Mouse (Mus musculus) limb, embryonic 14.5 days (tissue): ENCODE data around the gene Bcl11a. TPM values are rescaled to one million over a fixed set of nuclear protein-coding genes. Genes with fewer than 3 reads are reported as not detected.

Experiments used
- ATAC-seq: fragments of 200-750 bp; cut with Nextera tagmentation; 2 replicates; pipeline ENCODE4 v1.8.0; 2017; ENCODE audit warnings: low read depth, moderate number of reproducible peaks, moderate TSS enrichment; ENCODE audit not compliant: low FRiP score
- DNase-seq: peaks from one replicate; pipeline ENCODE4 v3.0.0-alpha.2; 2015; ENCODE audit warnings: low spot score
- H3K27ac ChIP-seq: fragments of 300-500 bp; sonication (generic); replicated peaks from 2 replicates; pipeline ENCODE4 v1.5.1; 2014; ENCODE audit warnings: low read depth, mild to moderate bottlenecking, low read length, moderate library complexity, mixed read lengths
- H3K27me3 ChIP-seq: fragments of 300-500 bp; sonication (generic); 2 replicates; pipeline ENCODE4 v1.6.1; 2014; ENCODE audit warnings: low read length, mixed read lengths; ENCODE audit not compliant: control insufficient read depth, insufficient read depth
- H3K36me3 ChIP-seq: fragments of 300-500 bp; sonication (generic); 2 replicates; pipeline ENCODE4 v1.6.1; 2014; ENCODE audit warnings: mild to moderate bottlenecking, low read length, moderate library complexity, mixed read lengths; ENCODE audit not compliant: control insufficient read depth, insufficient read depth
- H3K4me1 ChIP-seq: fragments of 300-500 bp; sonication (generic); 2 replicates; pipeline ENCODE4 v1.6.1; 2014; ENCODE audit warnings: antibody characterized with exemption, low read length, mixed read lengths; ENCODE audit not compliant: control insufficient read depth, insufficient read depth
- H3K4me2 ChIP-seq: fragments of 300-500 bp; sonication (generic); replicated peaks from 2 replicates; pipeline ENCODE4 v1.6.1; 2014; ENCODE audit warnings: low read depth, mild to moderate bottlenecking, low read length, moderate library complexity; ENCODE audit not compliant: severe bottlenecking
- H3K4me3 ChIP-seq: fragments of 300-500 bp; sonication (generic); replicated peaks from 2 replicates; pipeline ENCODE4 v1.5.1; 2014; ENCODE audit warnings: low read length
- H3K9ac ChIP-seq: fragments of 300-500 bp; sonication (generic); 2 replicates; pipeline ENCODE4 v1.6.1; 2014; ENCODE audit warnings: mild to moderate bottlenecking, low read depth, low read length, moderate library complexity; ENCODE audit not compliant: severe bottlenecking
- H3K9me3 ChIP-seq: fragments of 300-500 bp; sonication (generic); 2 replicates; pipeline ENCODE4 v1.6.1; 2016; ENCODE audit warnings: low read length; ENCODE audit not compliant: control insufficient read depth
- POLR2A ChIP-seq: fragments of 200-500 bp; IDR thresholded peaks from 2 replicates; pipeline ENCODE4 v1.8.0; 2012; ENCODE audit warnings: inconsistent platforms, mild to moderate bottlenecking, moderate library complexity, borderline replicate concordance; ENCODE audit not compliant: insufficient read depth, insufficient read length; ENCODE audit errors: extremely low read depth
- WGBS: fragments of 180-500 bp; shearing (Covaris S2); extraction: QIAGEN DNeasy Blood & Tissue Kit; methylation state at CpG from one replicate; pipeline ENCODE4 v1.1.7; 2014; 5-methylcytosine and 5-hydroxymethylcytosine counted together
- polyA plus RNA-seq, 2 experiments: library from polyadenylated mRNA; depleted of rRNA in 1 of 2; stranded (reverse) in 1 of 2; unstranded in 1 of 2; fragments of >200 nt; fragmentation: Nextera tagmentation in 1 of 2; extraction: Ambion mirVana in 1 of 2; gene quantifications; 2 replicates each; pipeline versions ENCODE4 v1.2.1 to v1.2.3; 2012 to 2014

Gene Bcl11a
- polyA plus RNA-seq, 2 experiments: 33.8 to 61.7 TPM

DNA sequence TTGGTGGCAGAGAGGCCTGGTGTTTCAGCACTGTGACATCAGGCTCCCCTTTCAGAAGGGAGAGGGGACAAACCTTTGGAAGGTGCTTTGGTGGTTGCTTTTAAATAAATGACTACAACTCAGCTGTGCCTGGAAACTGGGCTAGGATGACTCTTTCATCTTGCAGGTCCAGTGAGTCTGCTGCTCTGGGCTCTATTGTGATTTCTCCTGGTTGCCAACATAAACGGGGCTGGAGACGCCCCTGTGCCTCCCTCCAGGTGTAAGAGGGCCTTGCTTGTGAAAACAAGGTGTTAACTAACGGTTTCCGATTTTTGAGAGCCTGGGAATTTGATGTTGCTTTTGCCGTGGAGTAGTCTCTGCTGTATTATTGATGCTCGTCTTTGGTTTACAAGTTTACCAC is 18.6 kb downstream of the Bcl11a start:
- no peak for TF ChIP-seq POLR2A
- WGBS: 11% methylated on average over 6 of the region's 6 CpGs

DNA sequence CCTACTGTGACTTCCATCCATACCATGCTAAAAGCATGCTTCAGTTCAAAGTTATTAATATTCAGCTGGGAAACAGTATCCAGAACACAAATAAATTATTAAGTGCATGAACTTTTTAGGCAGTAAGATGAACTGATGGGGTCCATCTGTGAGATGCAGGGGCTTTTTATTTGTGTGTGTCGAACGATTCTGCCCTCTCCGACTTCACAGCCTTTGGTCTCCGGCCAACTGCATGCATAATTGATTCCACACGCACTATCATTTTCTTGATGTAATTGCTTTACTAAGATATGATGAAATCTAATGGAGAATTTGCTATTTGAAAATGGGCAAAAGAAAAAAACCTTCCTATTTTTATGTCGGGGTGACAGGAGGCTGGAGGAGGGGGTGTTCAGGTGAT is 19.2 kb downstream of the Bcl11a start:
- peaks cover 80% of the 10 kb centered on the region for H3K4me1 ChIP-seq
- ATAC-seq (no peak), DNase-seq (peak; percentile 50)
- no peaks in the 10 kb centered on the region for H3K27me3 ChIP-seq
- H3K9ac ChIP-seq: no peak overlapping the region
- no peak overlapping the region for H3K4me3 ChIP-seq
- peak overlapping the region; percentile 7; the same call in 1 of the 2 replicates for H3K4me2 ChIP-seq
- 18% methylated on average over 6 of the region's 6 CpGs for WGBS
- no peak overlapping the region for H3K27ac ChIP-seq
- H3K36me3 ChIP-seq: peaks cover 17% of the 10 kb centered on the region
- no peak for TF ChIP-seq POLR2A
- no peaks in the 10 kb centered on the region for H3K9me3 ChIP-seq

More for the DNA sequence above, 18.6 kb downstream of the Bcl11a start:
- Histone ChIP-seq H3K4me1 (peaks cover 81% of the 10 kb centered on the region), H3K9ac (no peak overlapping the region), H3K27ac (0 out of 2 replicates have a peak overlapping the region, but pooled peaks have one; percentile 9), H3K9me3 (no peaks in the 10 kb centered on the region), H3K36me3 (peaks cover 14% of the 10 kb centered on the region), H3K4me2 (peak overlapping the region; percentile 16; the same call in 1 of the 2 replicates), H3K4me3 (no peak overlapping the region; the same call in 1 of the 2 replicates), H3K27me3 (no peaks in the 10 kb centered on the region)
- no peak for DNase-seq
- no peak for ATAC-seq

DNA sequence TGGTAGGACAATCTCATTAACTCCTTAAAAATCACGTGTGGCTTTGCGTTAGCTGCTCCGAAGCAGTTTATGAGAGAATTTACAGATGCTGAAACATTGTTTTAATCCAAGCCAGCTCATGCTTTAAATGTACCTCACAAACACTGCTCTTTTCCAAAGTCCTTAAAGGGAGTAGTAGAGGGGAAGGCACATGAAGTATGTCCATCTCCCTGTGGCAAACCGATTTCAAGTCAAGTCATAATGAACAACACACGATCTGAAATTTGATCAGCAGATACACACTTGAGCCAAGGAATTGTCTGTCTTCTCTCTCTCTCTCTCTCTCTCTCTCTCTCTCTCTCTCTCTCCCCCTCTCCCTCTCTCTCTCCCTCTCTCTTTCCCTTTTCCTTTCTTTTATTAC is 20.2 kb downstream of the Bcl11a start:
- no peak overlapping the region for H3K4me2 ChIP-seq
- H3K9me3 ChIP-seq: no peaks in the 10 kb centered on the region
- H3K4me3 ChIP-seq: no peak overlapping the region
- H3K27me3 ChIP-seq: no peaks in the 10 kb centered on the region
- H3K27ac ChIP-seq: no peak overlapping the region
- no peak overlapping the region for H3K9ac ChIP-seq
- ATAC-seq: no peak
- H3K4me1 ChIP-seq: peaks cover 83% of the 10 kb centered on the region
- 23% methylated on average over 5 of the region's 5 CpGs for WGBS
- peaks cover 12% of the 10 kb centered on the region for H3K36me3 ChIP-seq
- peak; percentile 10 for DNase-seq
- TF ChIP-seq POLR2A: no peak

DNA sequence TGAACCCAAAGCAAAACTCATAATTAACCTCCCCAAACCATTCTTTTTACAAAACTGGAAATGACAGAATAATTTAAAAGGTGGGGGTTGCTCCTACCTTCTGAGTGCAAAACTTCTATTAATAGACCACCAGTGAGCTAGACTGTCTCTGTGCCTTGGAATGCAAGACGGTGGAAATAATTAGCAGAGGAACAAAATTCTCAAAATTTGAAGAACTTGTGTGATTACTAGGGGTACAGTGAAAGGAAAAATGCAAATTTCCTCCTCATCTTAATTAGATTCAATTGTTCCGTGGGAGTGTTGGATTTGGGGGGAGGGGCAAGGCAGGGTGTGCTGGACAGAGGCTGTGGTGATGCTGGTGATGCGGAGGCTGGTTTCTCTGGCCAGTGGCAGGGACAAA is 20.8 kb downstream of the Bcl11a start:
- H3K27ac ChIP-seq: 0 out of 2 replicates have a peak overlapping the region, but pooled peaks have one; percentile 33
- ATAC-seq (no peak), DNase-seq (no peak)
- peaks cover 9% of the 10 kb centered on the region; the same call in 1 of the 2 replicates for H3K36me3 ChIP-seq
- H3K4me3 ChIP-seq: no peak overlapping the region
- peak overlapping the region; percentile 23; the same call in 1 of the 2 replicates for H3K4me2 ChIP-seq
- no peak for TF ChIP-seq POLR2A
- 39% methylated on average over 3 of the region's 3 CpGs for WGBS
- peaks cover 86% of the 10 kb centered on the region for H3K4me1 ChIP-seq
- no peak overlapping the region for H3K9ac ChIP-seq
- H3K9me3 ChIP-seq: no peaks in the 10 kb centered on the region
- H3K27me3 ChIP-seq: no peaks in the 10 kb centered on the region

DNA sequence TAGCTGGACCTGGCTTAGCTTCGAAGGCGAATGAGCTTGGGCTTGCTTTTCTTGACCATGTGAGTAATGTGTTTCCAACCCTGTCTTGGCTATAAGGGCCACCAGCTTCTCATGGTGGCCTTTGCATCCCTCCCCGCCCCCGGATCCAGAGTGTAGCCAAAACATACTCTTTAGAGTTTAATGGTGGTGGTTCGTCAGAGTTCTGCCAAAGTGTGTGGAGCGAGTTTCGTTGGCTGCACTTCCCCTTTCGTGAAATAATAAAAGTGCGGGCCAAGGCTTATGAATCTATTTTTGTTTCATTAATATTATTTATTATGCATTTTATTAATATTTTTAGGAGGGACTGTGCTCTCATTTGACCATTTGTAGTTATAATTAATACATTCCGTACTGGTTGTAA is 21.4 kb downstream of the Bcl11a start:
- peaks cover 9% of the 10 kb centered on the region; the same call in 1 of the 2 replicates for H3K36me3 ChIP-seq
- no peak overlapping the region for H3K9ac ChIP-seq
- H3K4me3 ChIP-seq: no peak overlapping the region
- H3K4me2 ChIP-seq: peak overlapping the region; percentile 23; the same call in 1 of the 2 replicates
- ATAC-seq (peak; percentile 18; the same call in 1 of the 2 replicates), DNase-seq (no peak)
- no peaks in the 10 kb centered on the region for H3K9me3 ChIP-seq
- 49% methylated on average over 10 of the region's 10 CpGs for WGBS
- H3K4me1 ChIP-seq: peaks cover 82% of the 10 kb centered on the region
- peak overlapping the region; percentile 33; the same call in 1 of the 2 replicates for H3K27ac ChIP-seq
- no peak for TF ChIP-seq POLR2A
- no peaks in the 10 kb centered on the region for H3K27me3 ChIP-seq
